Mouse (Mus musculus): ENCODE results near the gene Usb1.

- TF ChIP-seq POLR2A (IDR thresholded peaks at IDR 0.05; ENCODE audit: low read depth, low read length) (no peak; the same call in 1 of the 2 replicates), CTCF (IDR thresholded peaks at IDR 0.05; ENCODE audit: extremely low read depth, insufficient read length, insufficient replicate concordance, low read depth, low read length) (no peak)
Measured at GRCm38 (mm10) chr8:95377863-95378291, 45.8 kb downstream of the Usb1 start.

All from small intestine, adult 2 months (tissue).